Mouse (Mus musculus) kidney, adult 2 months (tissue): ENCODE results near the gene Plod2.

Source experiments
- CTCF ChIP-seq: fragments of 200-500 bp; conservative IDR thresholded peaks from 2 replicates; pipeline ENCODE4 v1.5.1; 2011; ENCODE audit warnings: low read depth, mild to moderate bottlenecking, control low read depth, low read length, moderate library complexity, mixed read lengths; ENCODE audit not compliant: insufficient read depth, insufficient read length
- POLR2A ChIP-seq: fragments of 200-500 bp; IDR thresholded peaks from one replicate; pipeline ENCODE4 v1.6.1; 2011; ENCODE audit warnings: low read depth, low read length, control low read depth

- TF ChIP-seq CTCF (no peak), POLR2A (no peak)
These were observed 7.9 kb downstream of the Plod2 start for GRCm38 (mm10) chr9:92549811-92550490.
